Mouse (Mus musculus): Measurements from ENCODE around the gene Rpl3. TPM values are rescaled to one million over a fixed set of nuclear protein-coding genes. Genes with fewer than 3 reads are reported as not detected.

Rpl3 gene
- 577 and 748 TPM in 2 replicates for polyA plus RNA-seq (2012; rRNA removed)

DNA sequence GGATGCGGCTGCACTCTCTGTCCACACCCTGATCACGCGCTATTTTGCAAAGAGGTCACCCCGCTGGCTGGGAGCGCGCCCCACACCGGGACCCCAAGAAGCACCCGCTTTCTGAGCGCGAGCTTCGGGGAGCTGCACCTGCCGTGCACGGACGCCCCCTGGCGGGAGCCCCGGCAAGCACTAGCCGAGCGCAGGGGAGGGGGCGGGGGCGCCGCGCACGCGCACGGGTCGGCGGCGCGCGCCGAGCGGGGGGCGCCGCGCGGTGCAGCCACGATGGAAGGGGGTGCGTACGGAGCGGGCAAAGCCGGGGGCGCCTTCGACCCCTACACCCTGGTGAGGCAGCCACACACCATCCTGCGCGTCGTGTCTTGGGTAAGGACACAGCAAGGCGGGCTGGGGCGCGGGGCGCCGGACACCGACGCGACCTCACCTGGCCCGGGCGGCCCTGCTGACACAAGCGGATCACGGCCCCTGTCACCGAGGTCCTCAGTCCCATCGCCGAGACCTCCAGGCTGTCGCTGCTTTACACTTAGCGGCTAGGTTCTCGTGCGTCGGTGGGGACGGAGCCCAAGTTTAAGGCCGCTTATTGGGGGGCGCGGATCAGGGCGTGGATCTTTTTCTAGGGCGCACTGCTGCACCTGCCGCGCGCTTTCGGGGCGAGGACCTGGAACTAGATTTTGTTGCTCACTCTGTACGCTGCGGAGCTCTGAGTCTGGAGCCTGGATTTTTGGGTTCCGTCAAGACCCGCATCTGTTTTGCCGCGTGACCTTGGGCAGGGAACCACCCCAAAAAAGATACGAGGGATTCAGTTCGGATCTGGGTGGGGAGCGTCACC lies at the start of gene Rpl3, which contains the start of gene Syngr1:
Gene Rpl3, minus strand, starts transcription at position 748 of the 835 bp plus-strand sequence.
Gene Syngr1, plus strand, starts transcription at position 214 of the 835 bp plus-strand sequence.

DNA sequence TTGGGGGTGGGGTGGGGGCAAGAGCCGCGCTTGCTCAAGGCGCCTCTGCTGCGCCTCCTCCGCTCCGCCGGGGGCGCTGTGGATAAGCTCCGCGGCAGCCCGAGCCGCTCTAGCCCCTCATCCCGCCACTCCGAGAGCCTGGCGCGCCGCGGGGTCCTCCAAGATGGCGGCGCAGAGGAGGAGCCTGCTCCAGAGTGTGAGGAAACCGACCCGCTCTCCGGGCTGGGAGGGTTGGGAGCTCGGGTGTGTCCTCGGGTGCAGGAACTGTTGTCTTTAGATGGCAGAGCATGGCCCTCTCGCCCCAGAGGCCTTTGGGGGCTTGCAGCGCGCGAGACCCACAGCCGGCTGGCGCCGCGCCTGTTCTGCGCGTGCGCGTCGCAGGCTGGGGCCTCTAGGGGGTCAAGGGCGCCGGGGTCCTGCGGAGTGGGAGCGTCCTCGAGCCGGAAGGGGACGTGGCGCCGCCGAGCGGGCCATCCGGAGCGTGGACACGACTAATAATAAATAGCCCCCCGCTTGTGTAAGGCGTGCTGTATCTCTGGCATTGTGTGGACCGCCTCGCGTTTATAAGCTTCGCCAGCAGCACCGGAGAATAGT lies 41.4 kb upstream of the Rpl3 start, which contains the start of gene Tab1:
Gene Tab1, plus strand, starts transcription at position 135 of the 594 bp plus-strand sequence.

Other genes with a start within 250 kb of the Rpl3 start
- gene Apobec3, start 200.2 kb downstream of the Rpl3 start, polyA plus RNA-seq (2012; rRNA removed), result 17.2 and 22.7 TPM in 2 replicates
- gene Cbx7, start 120.7 kb downstream of the Rpl3 start, polyA plus RNA-seq (2012; rRNA removed), result 27.0 and 44.0 TPM in 2 replicates
- gene Pdgfb, start 76.9 kb downstream of the Rpl3 start, polyA plus RNA-seq (2012; rRNA removed), result 12.8 and 18.8 TPM in 2 replicates
- 22.7 and 28.6 TPM in 2 replicates for gene Syngr1, start 534 bp downstream of the Rpl3 start, polyA plus RNA-seq (2012; rRNA removed)
- gene Tab1, start 41.3 kb upstream of the Rpl3 start, polyA plus RNA-seq (2012; rRNA removed), result 34.8 and 35.4 TPM in 2 replicates
- 68.4 and 79.7 TPM in 2 replicates for gene Mgat3, start 81.9 kb upstream of the Rpl3 start, polyA plus RNA-seq (2012; rRNA removed)
- 15.6 and 16.7 TPM in 2 replicates for gene Mief1, start 142.2 kb upstream of the Rpl3 start, polyA plus RNA-seq (2012; rRNA removed)
- gene AC140267.1, start 144.0 kb upstream of the Rpl3 start, polyA plus RNA-seq (2012; rRNA removed), result not detected in 2 replicates
- 134 and 164 TPM in 2 replicates for gene Atf4, start 163.3 kb upstream of the Rpl3 start, polyA plus RNA-seq (2012; rRNA removed)
- 21.8 and 27.8 TPM in 2 replicates for gene Rps19bp1, start 172.4 kb upstream of the Rpl3 start, polyA plus RNA-seq (2012; rRNA removed)
- 0.46 and 0.78 TPM in 2 replicates for gene Cacna1i, start 195.4 kb upstream of the Rpl3 start, polyA plus RNA-seq (2012; rRNA removed)